Mouse (Mus musculus): ENCODE data around the gene Tbc1d2b.

Gene Tbc1d2b

DNA sequence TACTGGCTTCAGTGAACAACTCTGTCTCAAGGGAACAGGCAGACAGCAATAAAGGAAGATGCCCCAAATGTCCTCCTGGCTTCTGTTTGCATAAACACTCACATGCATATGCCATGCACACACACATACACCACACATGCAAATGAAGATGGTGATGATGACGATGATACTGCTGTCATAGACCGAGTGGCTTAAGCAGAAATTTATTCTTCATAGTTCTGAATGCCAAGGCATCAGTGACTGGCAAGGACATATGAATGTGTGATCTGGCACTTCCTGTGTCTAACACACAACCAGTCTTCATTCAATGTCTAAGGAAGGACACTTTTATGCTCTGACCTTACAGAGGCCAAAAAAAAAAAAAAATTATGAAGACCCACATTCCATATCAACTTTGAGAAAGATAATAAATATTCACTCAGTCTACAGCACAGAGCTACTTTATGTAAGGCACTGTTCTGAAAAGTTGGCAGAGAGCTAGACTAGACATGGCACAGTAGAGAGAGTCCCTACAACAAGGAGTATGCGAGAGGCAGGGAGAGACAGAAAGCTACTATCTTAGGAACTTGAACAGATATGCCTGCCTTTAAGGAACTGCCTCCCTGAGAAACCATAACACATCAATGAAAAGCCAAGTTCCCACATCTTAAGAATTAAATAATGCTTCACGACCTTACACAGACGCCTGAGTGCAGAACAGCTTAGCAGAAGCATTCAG, 5.1 kb downstream of the Tbc1d2b start:
- DNase-seq (ENCODE audit: low spot score in 2 of 2) = peak in 1 of 2 experiments; percentile 3

DNA sequence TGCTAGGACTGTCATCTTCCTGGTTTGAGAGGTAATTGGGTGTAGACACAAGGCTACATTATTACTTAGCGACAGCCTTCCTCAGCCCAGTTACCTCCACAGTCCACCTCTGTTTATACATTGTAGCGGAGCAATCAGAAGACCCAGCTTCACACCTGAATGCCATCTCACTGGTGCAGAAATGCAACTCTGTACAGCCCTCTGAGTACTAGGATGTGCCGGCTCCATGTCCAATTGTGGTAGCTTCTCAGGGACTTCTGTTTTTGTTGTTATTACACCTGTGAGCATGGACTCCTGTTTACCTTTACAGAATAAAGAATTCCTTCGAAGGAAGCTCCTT, 7.3 kb downstream of the Tbc1d2b start:
- DNase-seq (ENCODE audit: low spot score in 2 of 2) = no peak

DNA sequence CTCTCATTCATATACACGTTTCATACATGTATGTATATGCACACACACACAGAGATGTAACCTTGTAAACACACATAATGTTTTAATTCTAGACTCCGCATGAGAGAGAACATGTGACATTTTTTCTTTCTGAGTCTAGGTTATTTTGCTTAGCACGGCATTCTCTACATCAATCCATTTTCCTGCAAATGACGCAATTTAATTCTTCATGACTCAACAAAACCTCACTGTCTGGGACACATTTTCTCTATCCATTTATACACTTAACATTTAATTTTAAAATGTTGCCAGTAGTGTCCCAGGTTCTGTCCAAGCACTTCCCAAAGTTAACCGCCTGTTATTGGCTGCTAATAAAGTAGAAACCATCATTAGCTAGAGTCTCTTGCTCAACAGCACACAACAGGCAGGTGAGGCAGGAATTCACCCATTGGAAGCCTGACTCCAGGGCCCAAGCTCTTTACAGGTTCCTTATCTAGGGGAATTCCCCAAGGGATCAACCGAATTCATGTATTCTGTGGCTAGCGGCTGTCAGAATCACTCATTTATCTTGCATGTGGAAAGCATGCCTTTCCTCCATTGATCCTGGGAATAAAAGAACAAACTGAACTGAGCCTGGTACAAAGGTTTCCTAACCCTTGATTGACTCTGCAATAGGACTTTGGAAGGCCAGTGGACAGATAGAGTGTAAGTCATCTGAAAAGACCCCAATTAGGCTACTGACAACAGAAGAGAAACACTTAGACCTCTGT, 7.8 kb downstream of the Tbc1d2b start:
- no peak for DNase-seq (ENCODE audit: low spot score in 2 of 2)

DNA sequence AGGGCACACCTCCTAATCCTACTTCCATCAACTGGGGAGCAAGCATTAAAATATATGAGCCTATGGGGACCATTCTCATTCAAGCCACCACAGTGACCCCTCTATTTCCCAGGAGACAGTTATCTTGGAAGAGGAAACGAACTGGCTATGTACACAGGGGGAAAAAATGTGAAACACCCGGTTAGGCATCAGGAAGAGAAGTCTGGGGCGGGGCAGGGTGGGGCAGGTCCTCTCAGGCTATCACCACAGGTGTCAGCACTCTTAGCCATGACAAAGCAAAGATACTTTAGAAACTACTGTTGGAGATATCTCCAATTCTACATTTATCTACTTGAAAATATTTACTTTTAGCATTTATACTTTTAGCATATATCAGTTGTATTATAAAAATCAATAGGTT, 8.5 kb downstream of the Tbc1d2b start:
- no peak for DNase-seq (ENCODE audit: low spot score in 2 of 2)

DNA sequence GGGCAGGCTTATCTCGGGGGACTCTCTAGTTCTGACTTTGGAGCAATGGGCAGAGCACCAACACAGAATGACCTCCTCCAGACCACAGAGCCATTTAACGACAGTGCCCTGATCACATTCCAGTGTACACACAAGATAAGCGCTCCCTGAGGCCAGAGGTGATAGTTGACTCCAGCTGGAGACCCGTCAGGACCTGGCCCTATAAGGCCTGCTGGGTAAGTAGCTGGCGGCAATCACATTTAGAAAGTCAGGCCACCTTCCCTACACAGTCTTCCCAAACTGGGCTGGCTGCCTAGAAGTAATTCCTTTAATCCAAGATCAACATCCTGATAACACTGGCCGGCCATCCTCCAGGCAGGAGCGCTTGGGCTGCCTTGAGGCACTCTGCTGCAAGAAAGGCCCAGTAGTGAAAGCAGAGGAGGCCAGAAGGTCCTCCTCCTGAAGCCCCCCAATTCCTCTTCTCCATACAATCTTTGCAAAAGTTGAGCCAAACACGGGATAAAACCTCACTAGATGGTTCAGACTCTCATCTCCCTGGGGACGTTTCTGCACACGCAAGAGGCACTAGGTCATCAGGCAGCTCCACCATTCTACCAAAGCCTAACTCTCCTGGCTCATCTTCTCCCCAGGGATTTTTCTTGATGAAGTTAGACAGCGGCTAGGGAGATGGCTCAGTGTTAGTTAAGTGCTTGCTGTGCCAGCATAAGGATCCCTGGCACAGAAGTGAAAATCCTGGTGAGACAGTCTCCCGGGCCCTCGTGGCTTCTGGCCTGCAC, 9.8 kb downstream of the Tbc1d2b start:
- DNase-seq (ENCODE audit: low spot score in 2 of 2) = no peak

DNA sequence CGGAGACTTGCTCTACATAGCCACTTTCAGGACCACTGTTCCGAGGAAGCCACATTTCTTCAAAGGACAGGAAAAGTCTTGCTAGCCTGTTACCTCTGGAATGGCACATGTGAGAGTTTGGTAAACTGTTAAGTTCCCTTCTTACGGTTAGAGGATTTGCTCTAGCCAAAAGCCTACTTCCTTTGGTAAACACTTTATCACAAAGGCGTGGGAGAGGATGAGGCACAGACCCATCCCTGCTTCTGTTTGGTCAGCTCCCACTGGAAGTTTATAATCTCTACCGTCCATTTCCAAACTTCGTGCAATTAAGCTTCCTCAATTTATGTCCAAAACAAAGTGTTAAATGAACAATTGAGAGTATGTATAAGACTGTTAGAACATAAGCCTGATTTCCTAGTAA, 10.5 kb downstream of the Tbc1d2b start:
- DNase-seq (ENCODE audit: low spot score in 2 of 2) = no peak

DNA sequence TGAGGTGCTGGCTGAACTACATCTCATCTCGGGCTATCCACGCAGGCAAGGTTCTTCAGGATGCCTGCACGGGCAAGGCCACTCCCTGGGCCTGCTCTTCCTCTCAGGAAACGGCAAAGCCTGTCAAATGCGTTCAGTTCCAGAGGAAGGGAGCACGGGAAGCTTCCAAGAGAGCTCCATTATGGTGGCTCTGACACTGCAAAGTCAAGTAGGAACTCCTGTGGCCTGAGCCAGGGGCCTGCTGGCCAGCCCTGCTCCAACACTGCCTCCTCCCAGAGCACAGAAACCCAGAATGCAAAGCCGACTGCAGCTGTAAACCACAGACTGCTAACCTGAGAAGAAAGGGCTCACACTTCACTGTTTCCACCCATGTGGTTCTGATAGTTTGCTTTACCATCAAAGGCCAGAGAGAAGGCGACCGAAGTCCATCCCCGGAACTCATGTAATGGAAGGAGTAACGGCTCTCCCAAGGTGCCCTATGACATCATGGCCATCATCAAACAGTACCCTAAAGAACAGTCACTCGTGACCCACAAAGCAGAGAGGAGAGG, 11.1 kb downstream of the Tbc1d2b start:
- DNase-seq (ENCODE audit: low spot score in 2 of 2) = no peak

DNA sequence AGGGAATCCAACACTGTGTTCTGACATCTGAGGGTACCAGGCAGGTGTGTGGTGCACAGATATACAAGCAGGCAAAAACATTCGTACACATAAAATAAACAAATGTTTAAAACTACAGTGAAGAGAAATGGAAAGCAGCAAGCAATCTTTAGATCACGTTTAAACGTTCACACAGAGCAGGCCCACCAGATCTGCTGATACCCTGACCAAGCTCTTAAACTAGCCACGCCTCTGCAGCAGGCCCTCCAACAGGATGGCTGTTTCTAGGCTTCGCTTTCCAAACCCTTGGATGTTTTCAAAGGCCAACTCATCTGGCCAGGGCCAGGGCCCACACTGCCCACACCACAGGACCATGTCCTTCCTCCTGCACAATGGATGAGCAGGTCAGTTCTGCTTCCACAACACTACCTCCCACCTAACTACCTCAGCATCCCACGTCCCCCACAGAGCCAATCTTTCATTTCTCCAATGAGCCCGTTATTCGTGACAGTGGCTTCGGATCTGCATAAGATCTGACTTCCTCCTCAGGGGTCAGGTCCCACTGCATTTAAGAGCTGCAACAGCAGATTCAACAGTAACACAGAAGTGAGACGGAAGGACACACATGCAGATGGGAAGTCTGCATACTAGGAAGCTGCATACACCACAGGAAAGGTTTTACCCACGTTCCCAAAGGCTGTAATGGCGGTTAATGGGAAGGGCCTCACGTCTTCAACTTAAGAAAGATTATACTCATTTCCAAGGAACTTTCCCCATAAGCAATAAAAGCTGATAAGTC, 12.7 kb downstream of the Tbc1d2b start:
- DNase-seq (ENCODE audit: low spot score in 2 of 2) = no peak

DNA sequence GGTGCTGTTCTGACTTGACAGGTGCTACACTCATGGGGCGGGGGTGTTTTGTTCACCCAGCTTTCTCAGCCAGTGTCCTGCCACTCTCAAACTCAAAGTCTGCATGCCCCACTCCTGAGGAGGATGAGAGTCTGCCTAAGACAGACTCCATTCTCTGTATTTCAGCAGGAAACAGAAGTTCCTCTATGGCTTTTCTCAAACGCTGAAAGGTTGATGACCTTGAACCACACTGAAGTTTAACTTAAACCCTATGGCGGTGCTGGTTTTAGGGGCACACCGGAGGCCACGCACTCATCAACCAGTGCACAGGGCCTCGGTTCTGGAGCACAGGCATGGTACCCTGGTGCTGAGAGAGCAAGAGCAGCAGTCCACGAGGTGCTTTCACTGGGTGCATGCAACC, 13.4 kb downstream of the Tbc1d2b start:
- no peak for DNase-seq (ENCODE audit: low spot score in 2 of 2)

DNA sequence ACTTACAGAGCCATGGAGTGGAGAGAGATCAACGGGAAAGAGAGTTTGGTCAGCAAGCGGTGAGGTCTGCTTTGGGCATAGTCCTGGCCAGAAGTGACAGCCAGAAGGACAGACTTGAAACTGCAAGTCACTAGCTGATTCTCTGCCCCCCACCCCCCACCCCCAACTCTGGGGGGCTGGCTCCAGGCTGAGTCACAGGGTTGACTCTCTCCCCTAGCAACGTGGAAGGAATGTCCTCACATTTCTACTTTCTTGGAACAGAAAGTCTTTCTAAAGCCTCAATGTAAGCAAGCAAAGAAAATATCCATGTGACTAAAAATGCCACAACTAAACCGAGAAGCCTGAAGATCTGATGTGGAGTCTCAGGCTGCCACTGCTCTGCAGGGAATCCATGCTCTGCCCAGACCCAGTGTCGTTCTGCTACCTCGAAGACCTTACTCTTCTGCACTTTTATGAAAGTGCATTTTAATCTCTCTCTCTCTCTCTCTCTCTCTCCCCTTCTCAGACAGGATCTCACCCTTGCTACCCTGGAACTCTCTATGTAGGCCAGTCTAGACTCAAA, 14.7 kb downstream of the Tbc1d2b start:
- DNase-seq (ENCODE audit: low spot score in 2 of 2) = no peak

DNA sequence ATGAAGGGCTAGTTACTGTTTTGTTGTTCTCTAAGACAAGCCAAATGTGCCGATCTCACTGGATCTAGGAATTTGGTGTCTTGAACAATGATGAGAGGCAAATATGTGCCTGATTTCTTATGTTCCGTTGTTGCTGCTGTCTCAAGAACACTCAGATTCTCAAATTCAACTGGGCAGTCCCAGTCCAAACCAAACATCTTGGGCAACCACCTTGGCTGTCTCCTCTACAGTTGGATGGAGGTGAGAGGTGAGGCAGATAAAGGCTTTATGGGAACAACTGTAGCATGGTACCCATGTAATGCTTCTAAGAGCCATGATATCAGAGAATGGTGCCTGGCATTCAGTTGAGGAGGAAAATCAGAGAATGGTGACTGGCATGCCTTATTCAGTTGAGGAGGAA, 17.4 kb downstream of the Tbc1d2b start:
- no peak for DNase-seq (ENCODE audit: low spot score in 2 of 2)

DNA sequence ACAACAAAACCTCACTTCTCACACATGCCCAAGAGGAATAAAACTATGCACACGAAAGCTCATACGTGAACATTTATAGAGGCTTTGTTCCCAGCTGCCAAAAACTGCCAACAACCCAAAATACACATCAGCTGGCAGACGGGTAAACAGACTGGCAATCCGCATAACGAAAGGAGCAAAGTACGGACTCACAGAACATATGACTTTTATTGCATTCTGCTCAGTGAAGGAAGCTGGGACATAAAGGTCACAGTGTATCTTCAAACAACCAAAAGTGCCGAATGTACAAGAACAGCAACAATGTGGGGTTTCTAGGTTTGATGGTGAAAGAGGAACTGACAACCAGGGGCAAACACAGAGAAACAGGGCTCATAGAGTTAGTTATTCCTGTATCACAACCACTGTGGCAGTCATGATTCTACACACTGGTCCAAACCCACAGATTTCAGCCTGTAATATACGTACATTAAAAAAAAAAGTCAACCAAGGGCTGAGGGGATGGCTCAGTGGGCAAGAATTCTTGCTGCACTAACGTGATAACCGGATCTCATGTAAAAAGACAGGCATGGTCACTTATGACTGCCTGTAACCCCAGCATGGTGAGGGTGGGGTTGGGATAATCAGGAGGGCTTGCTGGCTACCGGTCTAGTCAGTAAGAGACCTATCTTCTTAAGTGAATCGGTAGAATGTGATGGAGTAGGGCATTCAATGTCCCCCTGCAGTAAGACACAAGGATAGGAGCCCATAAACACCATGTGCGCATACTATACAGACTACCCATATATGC, 19.4 kb downstream of the Tbc1d2b start:
- DNase-seq (ENCODE audit: low spot score in 2 of 2) = peak in 1 of 2 experiments; percentile 43

DNA sequence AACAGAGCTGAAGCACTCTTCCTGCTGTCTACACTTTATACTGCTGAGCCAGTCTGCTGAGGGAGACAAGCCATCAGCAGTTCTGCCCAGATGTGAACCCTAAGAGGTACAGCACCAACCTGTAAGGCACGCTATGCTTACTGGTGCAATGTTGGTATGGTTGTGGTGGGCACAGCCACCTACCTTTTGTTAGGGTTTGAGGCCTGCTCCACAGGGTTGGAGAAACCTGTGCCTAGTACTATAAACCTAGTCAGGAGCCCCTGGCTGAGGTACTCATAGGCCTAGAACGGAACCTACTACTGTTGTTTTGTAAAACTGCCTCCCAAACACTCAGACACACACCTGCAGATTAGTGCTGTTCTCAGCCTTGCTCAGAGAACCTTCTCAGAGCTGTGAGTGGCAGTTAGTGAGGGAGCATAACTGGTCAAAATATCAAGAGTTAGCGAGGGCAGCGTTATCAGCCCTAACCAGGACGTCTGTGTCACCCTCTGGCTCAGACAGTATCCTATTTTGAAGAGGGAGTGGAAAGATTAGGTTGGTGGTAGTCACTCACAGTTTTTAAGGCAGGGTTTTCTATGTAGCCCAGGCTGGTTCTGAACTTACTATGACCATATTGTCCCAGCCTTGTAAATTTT, 20.3 kb downstream of the Tbc1d2b start:
- DNase-seq (ENCODE audit: low spot score in 2 of 2) = peak; percentile 52 to 71

DNA sequence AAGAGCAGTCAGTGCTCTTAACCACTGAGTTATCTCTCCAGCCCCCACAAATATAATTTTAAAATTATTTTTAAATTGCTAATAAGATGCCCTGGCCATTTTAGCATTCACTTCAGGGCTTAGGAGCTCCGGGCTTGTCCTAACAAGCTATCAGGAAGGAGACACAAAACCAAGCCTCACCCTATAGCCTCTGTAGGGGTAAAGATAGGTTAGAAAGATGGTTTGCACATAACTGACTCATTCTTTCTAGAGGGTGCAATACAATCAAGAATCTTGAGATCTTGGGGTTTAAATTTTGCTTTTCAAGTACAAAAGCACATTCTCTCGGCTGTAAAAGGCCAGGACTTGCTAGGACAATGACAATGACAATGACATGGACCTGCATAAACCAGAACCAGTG, 21.6 kb downstream of the Tbc1d2b start:
- DNase-seq (ENCODE audit: low spot score in 2 of 2) = no peak

DNA sequence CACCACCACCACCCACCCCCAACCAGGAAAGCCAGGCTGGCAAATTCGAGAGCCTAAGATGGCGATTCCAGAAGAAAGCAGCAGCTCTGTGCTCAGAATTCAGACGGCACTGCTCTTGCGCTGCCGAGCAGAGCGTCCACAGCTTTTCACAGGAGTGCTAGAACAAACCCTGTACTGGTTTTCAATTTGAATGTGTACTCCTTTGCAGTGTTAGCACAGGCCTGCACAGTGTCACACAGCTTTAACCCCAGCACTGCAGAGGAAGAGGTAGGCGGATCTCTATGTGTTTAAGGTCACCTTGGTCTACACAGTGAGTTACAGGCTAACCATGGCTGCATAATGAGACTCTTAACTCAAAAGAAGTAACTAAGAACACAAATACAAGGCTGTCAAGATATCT, 22.3 kb downstream of the Tbc1d2b start:
- DNase-seq (ENCODE audit: low spot score in 2 of 2) = no peak

DNA sequence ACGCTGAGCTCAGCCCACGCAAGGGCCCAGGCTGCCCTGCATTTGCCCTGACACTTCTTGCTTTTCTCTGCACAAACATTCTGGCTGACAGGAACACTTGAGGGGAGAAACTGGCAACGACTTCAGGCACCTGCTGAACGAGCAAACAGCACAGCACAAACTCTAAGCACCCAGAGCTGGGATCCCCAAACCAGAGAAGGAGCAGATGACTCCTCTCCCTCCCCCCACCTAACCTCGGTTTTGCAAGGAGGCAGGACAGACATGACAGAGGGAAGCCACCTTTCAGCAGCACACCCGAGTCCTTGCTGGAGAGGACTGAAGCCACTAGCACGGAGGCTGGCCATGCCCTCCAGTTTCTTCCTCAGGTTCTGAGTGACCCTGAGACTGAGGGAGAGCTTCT, 23.3 kb downstream of the Tbc1d2b start:
- no peak for DNase-seq (ENCODE audit: low spot score in 2 of 2)

DNA sequence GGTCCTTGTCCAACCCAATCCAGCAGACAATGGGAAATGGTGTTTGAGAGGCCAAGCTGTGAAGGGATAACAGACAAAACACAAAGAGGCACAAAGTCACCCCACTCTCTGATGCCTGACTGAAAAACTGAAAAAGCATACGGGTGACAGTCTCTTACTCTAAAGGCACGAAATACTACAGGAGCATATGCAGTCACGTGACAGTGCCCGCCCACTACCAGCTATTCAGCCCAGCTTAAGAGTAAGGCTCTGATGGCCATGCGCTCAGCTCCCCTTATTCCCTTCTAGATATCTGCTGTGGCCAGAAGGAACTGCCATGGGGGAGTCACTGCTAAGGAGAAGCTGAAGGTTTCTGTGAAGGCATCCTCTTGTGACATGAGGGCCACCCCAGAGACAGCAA, 24.8 kb downstream of the Tbc1d2b start:
- DNase-seq (ENCODE audit: low spot score in 2 of 2) = peak in 1 of 2 experiments; percentile 16

DNA sequence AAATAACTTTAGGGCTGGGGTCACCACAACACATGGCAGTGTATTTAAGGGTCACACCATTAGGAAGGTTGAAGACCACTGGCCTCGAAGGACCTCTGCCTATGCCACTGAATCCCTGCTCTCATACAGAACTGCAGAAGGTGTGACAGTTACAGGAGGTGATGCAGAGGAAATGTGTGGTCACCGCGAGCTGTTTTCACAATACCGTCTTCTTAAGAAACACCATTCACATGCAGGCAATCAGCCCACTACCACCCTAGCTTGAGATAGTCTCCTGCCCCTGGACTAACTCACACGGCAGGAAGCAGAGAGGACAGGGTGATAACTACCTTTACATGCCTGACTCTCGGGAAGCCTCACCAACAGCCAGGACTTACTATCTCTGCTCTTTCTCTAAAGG, 25.4 kb downstream of the Tbc1d2b start:
- DNase-seq (ENCODE audit: low spot score in 2 of 2) = no peak

DNA sequence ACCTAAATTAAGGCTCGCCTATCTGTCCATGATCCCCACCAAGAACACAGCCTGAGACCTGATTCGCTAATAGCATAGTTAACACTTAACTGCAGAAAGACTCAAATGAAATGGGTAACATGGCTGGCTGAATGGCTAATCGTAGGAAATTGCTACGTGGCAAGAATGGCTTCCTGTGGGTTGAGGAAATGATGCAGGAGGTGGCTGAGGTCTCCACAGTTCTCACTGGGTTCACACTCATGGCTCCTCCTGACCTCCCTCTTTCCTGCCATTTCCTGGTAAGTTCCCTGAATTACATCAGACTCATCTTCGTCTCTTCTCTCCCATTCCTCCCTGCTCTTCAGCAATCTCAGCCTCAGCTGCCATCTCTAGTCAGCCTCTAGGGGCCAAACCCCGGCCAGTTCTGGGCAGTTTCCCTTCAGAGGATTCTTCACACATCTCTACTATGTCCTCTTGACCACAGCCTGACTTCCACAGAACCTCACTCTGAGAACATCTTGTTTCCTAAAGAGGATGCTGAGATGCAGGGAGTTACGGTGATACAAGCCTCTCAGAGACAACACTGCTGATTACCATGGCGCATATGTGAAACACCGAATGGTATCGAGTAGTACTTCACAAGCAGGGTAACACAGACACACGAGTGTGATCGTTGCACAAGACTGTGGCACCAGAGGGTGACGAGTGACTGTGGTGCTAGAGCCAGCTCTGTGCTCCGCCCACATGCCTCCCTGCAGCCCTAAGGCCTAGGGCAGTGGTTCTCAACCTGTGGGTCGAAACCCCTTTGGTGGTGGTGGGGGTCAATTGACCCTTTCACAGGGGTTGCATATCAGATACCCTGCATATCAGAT, 26.1 kb downstream of the Tbc1d2b start:
- peak in 1 of 2 experiments; percentile 36 for DNase-seq (ENCODE audit: low spot score in 2 of 2)
